Mouse (Mus musculus) adrenal gland, postnatal 4 days (tissue): Measurements from ENCODE around the gene Otof. TPM values are rescaled to one million over a fixed set of nuclear protein-coding genes. Genes with fewer than 3 reads are reported as not detected.
A peak's percentile ranks its signal among the peaks of the same experiment; 100 is the strongest.

Source experiments
- DNase-seq, 2 experiments: peaks; one replicate each; pipeline ENCODE4 v3.0.0; 2021 to 2022; ENCODE audit warnings: low spot score in 2 of 2, mixed read lengths in 2 of 2
- total RNA-seq, 2 experiments: library from RNA; stranded (reverse); gene quantifications; 2 replicates each; pipeline ENCODE4 v1.2.3; 2021

The Otof gene
- total RNA-seq, 2 experiments from 2014 or later, result 0.17 to 0.22 TPM

- DNase-seq, result no peak
Observed at GRCm38 (mm10) chr5:30427406-30427805, 34.3 kb downstream of the Otof start.

- peak; percentile 43 to 46 for DNase-seq
Observed at GRCm38 (mm10) chr5:30423572-30424244, 38.0 kb downstream of the Otof start.

- no peak for DNase-seq
Observed at GRCm38 (mm10) chr5:30423121-30423520, 38.6 kb downstream of the Otof start.

- DNase-seq, result no peak
Observed at GRCm38 (mm10) chr5:30416665-30417064, 45.1 kb downstream of the Otof start.

GRCm38 (mm10) chr5:30415876-30416275 is 45.9 kb downstream of the Otof start:
- DNase-seq, result no peak

- DNase-seq, result no peak
Observed at GRCm38 (mm10) chr5:30415381-30415780, 46.4 kb downstream of the Otof start.

GRCm38 (mm10) chr5:30411524-30411923 is 50.2 kb downstream of the Otof start:
- DNase-seq, result no peak

- DNase-seq, result no peak
Observed at GRCm38 (mm10) chr5:30406876-30407275, 54.9 kb downstream of the Otof start.

- no peak for DNase-seq
Observed at GRCm38 (mm10) chr5:30401165-30401564, 60.6 kb downstream of the Otof start.

- DNase-seq, result no peak
Observed at GRCm38 (mm10) chr5:30400521-30400920, 61.2 kb downstream of the Otof start.

GRCm38 (mm10) chr5:30391473-30391872 is 70.3 kb downstream of the Otof start:
- peak; percentile 53 to 60 for DNase-seq

- DNase-seq, result no peak
Observed at GRCm38 (mm10) chr5:30389836-30390235, 71.9 kb downstream of the Otof start.

- no peak for DNase-seq
Observed at GRCm38 (mm10) chr5:30387726-30388125, 74.0 kb downstream of the Otof start.

- DNase-seq, result no peak
Observed at GRCm38 (mm10) chr5:30382876-30383275, 78.9 kb downstream of the Otof start.

GRCm38 (mm10) chr5:30369426-30369825 is 92.3 kb downstream of the Otof start:
- DNase-seq, result no peak

GRCm38 (mm10) chr5:30367405-30367804 is 94.3 kb downstream of the Otof start:
- DNase-seq, result no peak

- no peak for DNase-seq
Observed at GRCm38 (mm10) chr5:30358436-30359099, 103.2 kb downstream of the Otof start.

GRCm38 (mm10) chr5:30356647-30357046 is 105.1 kb downstream of the Otof start:
- no peak for DNase-seq

- no peak for DNase-seq
Observed at GRCm38 (mm10) chr5:30355559-30356159, 106.1 kb downstream of the Otof start.

- DNase-seq, result no peak
Observed at GRCm38 (mm10) chr5:30355114-30355513, 106.6 kb downstream of the Otof start.

- no peak for DNase-seq
Observed at GRCm38 (mm10) chr5:30353605-30354004, 108.1 kb downstream of the Otof start.

GRCm38 (mm10) chr5:30343886-30344285 is 117.8 kb downstream of the Otof start:
- DNase-seq, result no peak
